Mouse (Mus musculus) T-helper 17 cell (primary cell): Measurements from ENCODE around the gene Lrrc36.

ENCODE experiments used
- in situ Hi-C, 2 experiments: fragments of 300-600 bp; cut with MboI, MseI; formaldehyde crosslinking; loops; 1 replicate in 1 of 2; 2 replicates in 1 of 2; pipeline ENCODE4 v1.15.1; 2025; ENCODE audit warnings: high pct_unique_total_duplicates in 2 of 2

Gene Lrrc36

GRCm38 (mm10) chr8:105413391-105413790 lies at the start of gene Lrrc36, which contains the start of gene Kctd19:
TSS of gene Lrrc36 (plus strand) at chr8:105413571.
TSS of gene Kctd19 (minus strand) at chr8:105413502.
- in situ Hi-C loops = no loop called here

- in situ Hi-C loops = no loop called here
Observed at GRCm38 (mm10) chr8:105367107-105367506, 46.3 kb upstream of the Lrrc36 start.

GRCm38 (mm10) chr8:105372473-105372872 lies 40.9 kb upstream of the Lrrc36 start:
- in situ Hi-C loops = no loop called here

- in situ Hi-C loops = no loop called here
Observed at GRCm38 (mm10) chr8:105373032-105373431, 40.3 kb upstream of the Lrrc36 start, which contains the start of gene Plekhg4. TSS of gene Plekhg4 (plus strand) at chr8:105373274.

- in situ Hi-C loops = no loop called here
Observed at GRCm38 (mm10) chr8:105374513-105374966, 38.8 kb upstream of the Lrrc36 start.

GRCm38 (mm10) chr8:105378673-105379072 lies 34.7 kb upstream of the Lrrc36 start:
- in situ Hi-C loops = loop anchor here in 1 of 2 experiments (5.0 kb wide), 1 partner anchor 74 kb away; no protein-coding TSS in a partner anchor

- in situ Hi-C loops = no loop called here
Observed at GRCm38 (mm10) chr8:105380308-105380707, 33.1 kb upstream of the Lrrc36 start.

- in situ Hi-C loops = no loop called here
Observed at GRCm38 (mm10) chr8:105384070-105384469, 29.3 kb upstream of the Lrrc36 start.

GRCm38 (mm10) chr8:105387151-105387550 lies 26.2 kb upstream of the Lrrc36 start:
- in situ Hi-C loops = no loop called here

- in situ Hi-C loops = no loop called here
Observed at GRCm38 (mm10) chr8:105389096-105389495, 24.3 kb upstream of the Lrrc36 start.

- in situ Hi-C loops = no loop called here
Observed at GRCm38 (mm10) chr8:105393089-105393787, 20.1 kb upstream of the Lrrc36 start.

GRCm38 (mm10) chr8:105393915-105394314 lies 19.5 kb upstream of the Lrrc36 start:
- in situ Hi-C loops = no loop called here

GRCm38 (mm10) chr8:105397747-105398146 lies 15.6 kb upstream of the Lrrc36 start:
- in situ Hi-C loops = no loop called here

GRCm38 (mm10) chr8:105400016-105400415 lies 13.4 kb upstream of the Lrrc36 start:
- in situ Hi-C loops = loop anchor here in 1 of 2 experiments (10.0 kb wide), 1 partner anchor 695 kb away; no protein-coding TSS in a partner anchor

GRCm38 (mm10) chr8:105403467-105403866 lies 9.9 kb upstream of the Lrrc36 start:
- in situ Hi-C loops = loop anchor here in 1 of 2 experiments (10.0 kb wide), 1 partner anchor 691 kb away; no protein-coding TSS in a partner anchor

- in situ Hi-C loops = loop anchor here in 1 of 2 experiments (10.0 kb wide), 1 partner anchor 690 kb away; no protein-coding TSS in a partner anchor
Observed at GRCm38 (mm10) chr8:105404496-105404895, 8.9 kb upstream of the Lrrc36 start.

- in situ Hi-C loops = loop anchor here in 1 of 2 experiments (10.0 kb wide), 1 partner anchor 688 kb away; no protein-coding TSS in a partner anchor
Observed at GRCm38 (mm10) chr8:105406416-105406815, 7.0 kb upstream of the Lrrc36 start.

- in situ Hi-C loops = loop anchor here in 1 of 2 experiments (10.0 kb wide), 1 partner anchor 686 kb away; no protein-coding TSS in a partner anchor
Observed at GRCm38 (mm10) chr8:105408331-105408730, 5.0 kb upstream of the Lrrc36 start.

GRCm38 (mm10) chr8:105409947-105410346 lies 3.4 kb upstream of the Lrrc36 start:
- in situ Hi-C loops = loop anchor here in 1 of 2 experiments (10.0 kb wide), 1 partner anchor 685 kb away; no protein-coding TSS in a partner anchor

- in situ Hi-C loops = no loop called here
Observed at GRCm38 (mm10) chr8:105418992-105419391, 5.6 kb downstream of the Lrrc36 start.

- in situ Hi-C loops = no loop called here
Observed at GRCm38 (mm10) chr8:105419800-105420199, 6.4 kb downstream of the Lrrc36 start.

GRCm38 (mm10) chr8:105422006-105422405 lies 8.6 kb downstream of the Lrrc36 start:
- in situ Hi-C loops = no loop called here

GRCm38 (mm10) chr8:105426878-105427277 lies 13.5 kb downstream of the Lrrc36 start:
- in situ Hi-C loops = no loop called here
